Comparison of ENCODE assay signal across 11 mouse cellular contexts in genomic region chr5:34654881-34655280, GRCm38 (mm10).
"Had no signal": no experiment of that assay in that cellular context is flagged by ENCODE, and none has a peak within 500 bp of the region (broad histone marks: within the 10 kb centered on the region; RNA-seq: fewer than 3 reads in every experiment).

No protein-coding gene starts in this region.

- H3K4me2 ChIP-seq: liver, embryonic 13.5 days had no signal

- H3K9me3 ChIP-seq: limb, embryonic 10.5 days; liver, embryonic 13.5 days had no signal

- ATAC-seq: inflammation-experienced regulatory T-cells, adult 6 months; liver, postnatal 0 days had no signal

- H3K4me3 ChIP-seq: left cerebral cortex, adult 2 months; limb, embryonic 10.5 days; liver, embryonic 13.5 days had no signal

- H3K27me3 ChIP-seq: liver, embryonic 13.5 days had no signal

- H3K27ac ChIP-seq: left cerebral cortex, adult 2 months; limb, embryonic 10.5 days; liver, embryonic 13.5 days; stomach, postnatal 0 days had no signal

- DNase-seq: kidney, adult 18-20 months; kidney, postnatal 14 days; liver, embryonic 13.5 days; liver, postnatal 0 days; lung, postnatal 36 days; thymus, adult 2 months; thymus, postnatal 25 days had no signal

- H3K9ac ChIP-seq: liver, embryonic 13.5 days; liver, postnatal 0 days had no signal
